Mouse (Mus musculus) embryo, embryonic 11 days (tissue): ENCODE data around the gene Gm4201.
"Not testable (repeated sequence)": the region's sequence is repeated elsewhere in the genome, so short reads cannot be mapped to it uniquely, and the experiment has no call there.

Experiments used
- DNase-seq: peaks from one replicate; pipeline ENCODE4 v3.0.0-alpha.2; 2015

Gm4201 gene

DNA sequence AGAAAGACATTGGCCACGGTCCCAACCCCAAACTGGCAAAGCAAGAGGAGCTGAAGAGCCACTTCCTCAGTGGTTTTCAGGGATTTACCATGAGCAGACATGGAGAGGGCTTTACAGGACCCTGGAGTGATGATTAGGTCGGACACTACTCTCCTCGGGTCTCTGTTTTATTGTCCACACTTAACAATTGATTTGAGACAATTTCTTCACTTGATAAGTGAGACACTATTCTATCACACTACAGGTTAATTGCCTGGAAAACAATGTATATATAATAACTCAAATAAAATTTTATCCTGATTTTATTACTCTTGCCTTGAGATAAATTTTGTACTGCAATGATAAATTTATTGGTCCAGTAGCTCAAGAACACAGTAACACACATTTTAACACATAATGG lies at the start of gene Gm4201:
Gene Gm4201 (minus strand): TSS at position 101 of the 400 bp plus-strand sequence.
- not testable (repeated sequence) for DNase-seq

DNA sequence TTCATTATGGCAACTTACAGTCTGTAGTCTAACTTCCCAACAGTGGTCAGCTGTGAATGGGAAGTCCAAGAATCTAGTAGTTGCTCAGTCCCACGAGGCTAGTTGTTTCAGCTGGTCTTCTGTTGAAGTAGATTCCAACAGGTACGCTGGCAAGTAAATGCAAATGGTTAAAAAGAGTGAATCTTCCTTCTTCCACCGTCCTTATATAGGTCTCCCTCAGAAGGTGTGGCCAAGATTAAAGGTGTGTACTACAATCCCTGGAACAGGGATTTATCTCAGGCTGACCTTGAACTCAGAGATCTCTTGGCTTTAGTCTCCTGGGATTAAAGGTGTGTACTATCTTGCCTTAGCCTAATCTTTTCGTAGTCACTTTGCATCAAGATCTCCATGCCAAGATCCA lies 22.9 kb upstream of the Gm4201 start, which contains the start of gene Gm4565:
Gene Gm4565 (minus strand): TSS at position 101 of the 400 bp plus-strand sequence.
- DNase-seq, result not testable (repeated sequence)

DNA sequence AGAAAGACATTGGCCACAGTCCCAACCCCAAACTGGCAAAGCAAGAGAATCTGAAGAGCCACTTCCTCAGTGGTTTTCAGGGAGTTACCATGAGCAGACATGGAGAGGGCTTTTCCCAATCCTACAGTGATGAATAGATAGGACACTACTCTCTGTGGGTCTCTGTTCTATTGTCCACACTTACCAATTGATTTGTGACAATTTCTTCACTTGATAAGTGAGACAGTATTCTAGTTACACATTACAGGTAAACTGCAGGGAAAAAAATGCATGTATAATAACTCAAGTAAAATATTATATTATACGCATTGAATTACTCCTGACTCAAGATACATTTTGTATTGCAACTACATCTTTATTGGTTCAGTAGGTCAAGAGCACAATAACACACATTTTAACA lies 30.4 kb downstream of the Gm4201 start, which contains the start of gene Gm8677:
Gene Gm8677 (minus strand): TSS at position 101 of the 400 bp plus-strand sequence.
- not testable (repeated sequence) for DNase-seq

DNA sequence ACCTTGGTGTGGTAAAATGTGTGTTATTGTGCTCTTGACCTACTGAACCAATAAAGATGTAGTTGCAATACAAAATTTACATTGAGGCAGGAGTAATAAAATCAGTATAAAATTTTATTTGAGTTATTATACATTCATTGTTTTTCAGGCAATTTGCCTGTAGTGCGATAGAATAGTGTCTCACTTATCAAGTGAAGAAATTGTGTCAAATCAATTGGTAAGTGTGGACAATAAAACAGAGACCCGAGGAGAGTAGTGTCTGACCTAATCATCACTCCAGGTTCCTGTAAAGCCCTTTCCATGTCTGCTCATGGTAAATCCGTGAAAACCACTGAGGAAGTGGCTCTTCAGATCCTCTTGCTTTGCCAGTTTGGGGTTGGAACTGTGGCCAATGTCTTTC lies 42.5 kb downstream of the Gm4201 start, which contains the start of gene Vmn1r152:
Gene Vmn1r152 (plus strand): TSS at position 301 of the 400 bp plus-strand sequence.
- DNase-seq, result not testable (repeated sequence)
